Mouse (Mus musculus) hindbrain, embryonic 12.5 days (tissue): ENCODE results near the gene Enox1. TPM values are rescaled to one million over a fixed set of nuclear protein-coding genes. Genes with fewer than 3 reads are reported as not detected.

Source experiments
- ATAC-seq: fragments of 200-750 bp; cut with Nextera tagmentation; 2 replicates; pipeline ENCODE4 v1.8.0; 2017; ENCODE audit warnings: moderate TSS enrichment; ENCODE audit not compliant: low FRiP score
- H3K27ac ChIP-seq: fragments of 300-500 bp; sonication (generic); 2 replicates; pipeline ENCODE4 v1.5.1; 2016; ENCODE audit warnings: mild to moderate bottlenecking
- H3K27me3 ChIP-seq: fragments of 300-500 bp; sonication (generic); 2 replicates; pipeline ENCODE4 v1.6.1; 2016; ENCODE audit warnings: mild to moderate bottlenecking
- H3K36me3 ChIP-seq: fragments of 300-500 bp; sonication (generic); 2 replicates; pipeline ENCODE4 v1.6.1; 2016; ENCODE audit warnings: mild to moderate bottlenecking
- H3K4me1 ChIP-seq: fragments of 300-500 bp; sonication (generic); 2 replicates; pipeline ENCODE4 v1.6.1; 2016
- H3K4me2 ChIP-seq: fragments of 300-500 bp; sonication (generic); replicated peaks from 2 replicates; pipeline ENCODE4 v1.6.1; 2016; ENCODE audit warnings: mild to moderate bottlenecking
- H3K4me3 ChIP-seq: fragments of 300-500 bp; sonication (generic); 2 replicates; pipeline ENCODE4 v1.5.1; 2016; ENCODE audit warnings: mild to moderate bottlenecking
- H3K9ac ChIP-seq: fragments of 300-500 bp; sonication (generic); 2 replicates; pipeline ENCODE4 v1.6.1; 2016; ENCODE audit warnings: mild to moderate bottlenecking, moderate library complexity
- H3K9me3 ChIP-seq: fragments of 300-500 bp; sonication (generic); replicated peaks from 2 replicates; pipeline ENCODE4 v1.6.1; 2016; ENCODE audit warnings: mild to moderate bottlenecking
- WGBS: fragments of 180-500 bp; shearing (Covaris S2); methylation state at CpG from one replicate; pipeline ENCODE4 v1.1.7; 2016; 5-methylcytosine and 5-hydroxymethylcytosine counted together
- polyA plus RNA-seq: library from polyadenylated mRNA; unstranded; fragments of >200 nt; fragmentation: Nextera tagmentation; extraction: Ambion mirVana; gene quantifications from 2 replicates; pipeline ENCODE4 v1.2.1, GENCODE M21; 2016

Enox1 gene
- polyA plus RNA-seq, 1 experiment from 2014 or later: 36.7 TPM

DNA sequence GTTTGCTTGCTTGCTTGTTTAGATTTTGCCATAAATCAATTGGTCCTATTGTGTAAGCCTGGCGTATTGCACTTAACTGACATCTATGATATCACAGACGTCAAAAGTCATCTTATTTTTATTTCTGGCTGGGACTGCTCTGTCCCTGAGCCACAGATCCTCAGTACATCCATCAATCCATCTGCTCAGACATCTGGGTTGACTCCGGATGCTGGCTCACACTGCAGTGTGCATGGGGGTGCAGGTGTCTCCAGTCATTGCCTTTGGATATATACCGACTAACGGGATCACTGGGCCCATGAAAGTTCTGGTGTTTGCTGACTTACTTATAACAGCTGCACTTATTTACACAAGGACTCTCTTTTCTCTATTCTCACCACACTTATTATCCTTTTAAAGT lies 419.8 kb downstream of the Enox1 start:
- no peak overlapping the region for H3K4me3 ChIP-seq
- H3K4me2 ChIP-seq: no peak overlapping the region
- H3K36me3 ChIP-seq: no peaks in the 10 kb centered on the region
- H3K27me3 ChIP-seq: no peaks in the 10 kb centered on the region
- no peaks in the 10 kb centered on the region for H3K9me3 ChIP-seq
- H3K4me1 ChIP-seq: peaks cover under 1% of the 10 kb centered on the region; the same call in 1 of the 2 replicates
- no peak overlapping the region for H3K9ac ChIP-seq
- H3K27ac ChIP-seq: no peak overlapping the region
- WGBS: 82% methylated on average over 5 of the region's 5 CpGs
- ATAC-seq: no peak

DNA sequence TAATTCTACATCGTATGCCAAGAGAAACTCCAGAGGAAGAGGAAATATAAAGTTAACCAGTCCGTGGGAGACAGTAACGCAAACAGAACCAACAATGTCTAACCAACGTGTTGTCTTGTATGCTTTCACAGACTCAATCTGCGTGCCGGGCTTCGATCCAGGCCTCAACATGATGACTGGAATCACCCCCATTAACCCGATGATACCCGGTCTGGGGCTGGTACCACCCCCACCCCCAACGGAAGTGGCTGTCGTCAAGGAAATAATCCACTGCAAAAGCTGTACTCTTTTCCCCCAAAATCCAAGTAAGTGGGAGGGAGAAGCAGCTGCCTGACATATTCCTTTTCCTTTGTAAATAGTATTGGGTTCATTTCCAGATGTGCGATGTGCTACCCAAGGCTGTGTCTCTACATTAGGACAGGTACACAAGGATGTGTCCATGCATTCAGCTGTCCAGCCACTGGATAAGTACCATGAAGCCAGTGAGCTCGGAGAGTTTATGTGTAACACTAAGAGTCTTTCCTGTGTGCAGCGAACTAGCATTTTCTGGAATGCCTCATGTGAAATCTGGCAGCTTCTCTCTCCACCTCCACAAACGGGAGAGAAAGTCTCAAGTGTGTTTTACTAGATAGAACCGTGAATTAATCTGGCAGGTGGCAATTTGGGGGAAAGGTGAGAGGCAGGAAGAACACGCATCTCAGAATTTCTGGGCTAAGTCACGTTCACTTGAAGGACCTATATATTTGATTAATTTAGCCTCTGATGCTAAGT lies 421.1 kb downstream of the Enox1 start:
- Histone ChIP-seq H3K27ac (no peak overlapping the region), H3K9me3 (no peaks in the 10 kb centered on the region), H3K27me3 (no peaks in the 10 kb centered on the region), H3K4me1 (peaks cover 3% of the 10 kb centered on the region; the same call in 1 of the 2 replicates), H3K4me2 (no peak overlapping the region), H3K4me3 (no peak overlapping the region), H3K9ac (no peak overlapping the region), H3K36me3 (no peaks in the 10 kb centered on the region)
- WGBS: 87% methylated on average over 18 of the region's 18 CpGs
- ATAC-seq: no peak

DNA sequence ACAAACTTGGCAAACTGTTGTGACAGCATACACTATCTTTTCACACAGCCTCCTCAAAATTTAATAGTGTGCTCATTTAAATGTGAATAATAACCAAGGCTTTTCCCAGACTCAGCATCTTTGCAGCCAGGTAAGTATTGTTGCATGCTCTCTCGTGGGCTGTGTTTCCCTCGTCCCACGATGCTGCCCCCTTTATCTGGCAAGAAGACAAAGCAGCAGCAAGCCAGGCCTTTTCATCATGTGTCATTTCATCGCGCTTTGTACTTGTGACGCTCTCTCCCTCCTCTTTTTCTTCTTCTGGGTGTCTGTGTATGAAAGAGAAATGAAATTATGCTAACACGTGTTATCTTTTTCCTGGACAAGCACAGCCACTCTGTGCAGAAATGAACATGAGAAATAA lies 421.8 kb downstream of the Enox1 start:
- Histone ChIP-seq H3K4me3 (no peak overlapping the region), H3K36me3 (no peaks in the 10 kb centered on the region), H3K9me3 (no peaks in the 10 kb centered on the region), H3K4me1 (peaks cover 3% of the 10 kb centered on the region; the same call in 1 of the 2 replicates), H3K9ac (no peak overlapping the region), H3K27me3 (no peaks in the 10 kb centered on the region), H3K4me2 (no peak overlapping the region), H3K27ac (no peak overlapping the region)
- 53% methylated on average over 7 of the region's 7 CpGs for WGBS
- ATAC-seq: no peak

DNA sequence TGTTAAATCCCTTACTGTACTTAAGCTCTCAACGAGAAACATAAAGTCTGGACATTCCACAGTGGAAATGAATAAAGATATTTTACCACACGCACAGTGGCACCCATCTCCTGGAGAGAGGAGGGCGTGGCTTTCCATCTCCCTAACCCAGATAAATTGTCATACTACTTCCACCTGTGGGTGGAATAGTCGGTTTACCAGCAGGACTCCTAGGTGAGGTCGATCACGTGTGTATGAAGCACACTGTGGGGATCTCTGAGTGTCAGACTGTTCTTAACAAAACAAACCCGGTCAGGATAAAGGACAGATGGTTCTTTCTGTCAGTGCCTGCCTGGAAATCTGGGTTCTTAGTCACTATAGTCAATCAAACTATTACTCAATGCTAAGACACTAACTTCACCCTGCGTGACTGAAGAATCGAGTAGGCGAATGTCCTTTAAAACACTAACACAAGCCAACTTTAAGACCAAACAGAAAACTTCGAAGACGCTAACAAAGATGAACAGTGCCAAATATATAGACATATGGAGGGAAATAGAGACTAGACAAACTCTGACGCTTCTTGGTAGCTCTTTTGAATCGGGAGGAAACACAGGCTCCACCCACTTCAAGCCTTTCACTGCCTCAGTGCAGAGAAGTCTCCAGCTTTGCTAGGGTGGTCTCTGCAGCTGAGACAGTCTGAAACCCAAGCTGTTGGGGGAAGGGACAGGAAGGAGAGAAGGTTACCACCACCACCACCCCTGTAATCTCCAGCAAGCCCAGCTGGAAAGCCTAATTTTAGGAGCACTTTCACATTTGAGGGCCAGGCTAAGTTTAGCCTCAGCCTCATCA lies 423.8 kb downstream of the Enox1 start:
- Histone ChIP-seq H3K4me3 (no peak overlapping the region), H3K9me3 (no peaks in the 10 kb centered on the region), H3K4me1 (peaks cover 5% of the 10 kb centered on the region; the same call in 1 of the 2 replicates), H3K36me3 (no peaks in the 10 kb centered on the region), H3K9ac (no peak overlapping the region), H3K27ac (no peak overlapping the region; the same call in 1 of the 2 replicates), H3K27me3 (no peaks in the 10 kb centered on the region), H3K4me2 (no peak overlapping the region)
- 71% methylated on average over 14 of the region's 14 CpGs for WGBS
- ATAC-seq: no peak

DNA sequence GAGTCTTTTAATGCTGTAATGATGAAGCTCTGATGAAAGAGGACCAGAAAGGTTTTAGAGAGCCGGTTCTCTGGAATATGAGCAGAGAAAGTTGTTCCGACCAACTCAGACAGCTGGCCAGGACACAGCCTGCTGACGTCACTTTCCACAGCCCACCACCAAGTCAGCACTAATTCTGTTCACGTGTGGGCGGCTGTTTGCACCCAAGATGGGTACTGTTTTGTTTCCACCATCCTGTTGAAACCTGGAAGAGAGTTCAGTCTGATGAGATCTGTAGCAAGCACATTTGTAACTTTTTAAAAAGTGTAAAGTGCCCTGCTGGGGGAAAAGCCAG lies 424.3 kb downstream of the Enox1 start:
- no peak overlapping the region for H3K4me2 ChIP-seq
- H3K9ac ChIP-seq: no peak overlapping the region
- no peaks in the 10 kb centered on the region for H3K36me3 ChIP-seq
- no peak overlapping the region; the same call in 1 of the 2 replicates for H3K27ac ChIP-seq
- no peaks in the 10 kb centered on the region for H3K9me3 ChIP-seq
- H3K4me3 ChIP-seq: no peak overlapping the region
- no peak for ATAC-seq
- 59% methylated on average over 5 of the region's 5 CpGs for WGBS
- H3K4me1 ChIP-seq: peaks cover 9% of the 10 kb centered on the region
- no peaks in the 10 kb centered on the region for H3K27me3 ChIP-seq

DNA sequence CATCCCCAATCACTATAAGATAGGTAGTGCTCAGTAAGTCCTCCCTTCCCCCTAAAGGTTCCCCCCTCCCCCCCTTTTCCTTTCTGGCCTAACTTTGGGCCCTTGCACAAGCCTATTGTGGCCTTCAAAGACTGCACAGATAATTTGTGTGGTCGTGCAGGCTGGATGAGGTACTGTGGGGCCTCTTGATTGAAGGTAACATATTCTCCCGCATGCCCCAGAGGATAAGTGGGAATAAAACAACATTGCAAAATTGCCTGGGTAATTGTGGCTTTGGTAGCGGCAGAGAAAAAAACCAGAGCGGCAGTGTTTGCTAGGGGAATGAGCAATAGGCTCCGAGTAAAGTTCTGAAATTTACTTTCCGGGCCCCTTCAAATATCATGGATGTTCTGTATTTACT lies 425.1 kb downstream of the Enox1 start:
- WGBS: 70% methylated on average over 6 of the region's 6 CpGs
- no peak overlapping the region for H3K4me3 ChIP-seq
- peaks cover 9% of the 10 kb centered on the region for H3K4me1 ChIP-seq

DNA sequence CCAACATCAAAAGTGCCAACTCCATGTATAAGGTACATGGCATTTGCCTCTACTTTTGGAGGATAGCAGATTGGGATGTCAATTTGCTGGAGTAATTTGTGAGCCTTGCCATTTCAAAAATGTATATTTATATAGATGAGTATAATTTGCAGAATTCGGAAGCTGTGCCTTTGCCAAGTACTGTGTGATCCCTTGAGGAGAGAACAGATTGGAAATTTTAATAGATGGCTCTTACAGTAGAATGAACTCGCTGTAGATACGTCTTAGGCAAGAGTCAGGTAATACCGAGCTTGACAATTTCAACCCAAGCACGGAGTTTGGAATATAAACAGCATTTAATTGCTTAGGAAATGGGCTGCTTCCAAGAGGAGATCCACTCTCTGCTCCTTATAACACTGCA lies 427.9 kb downstream of the Enox1 start:
- no peak overlapping the region for H3K4me2 ChIP-seq
- H3K9me3 ChIP-seq: no peaks in the 10 kb centered on the region
- H3K4me1 ChIP-seq: peaks cover 9% of the 10 kb centered on the region
- no peaks in the 10 kb centered on the region for H3K36me3 ChIP-seq
- H3K27ac ChIP-seq: no peak overlapping the region
- no peak overlapping the region for H3K4me3 ChIP-seq
- no peaks in the 10 kb centered on the region for H3K27me3 ChIP-seq
- 94% methylated on average over 5 of the region's 5 CpGs for WGBS
- H3K9ac ChIP-seq: no peak overlapping the region
- no peak for ATAC-seq

More for the DNA sequence above, 425.1 kb downstream of the Enox1 start:
- no peaks in the 10 kb centered on the region for H3K27me3 ChIP-seq
- H3K4me2 ChIP-seq: no peak overlapping the region
- H3K9me3 ChIP-seq: no peaks in the 10 kb centered on the region
- H3K36me3 ChIP-seq: no peaks in the 10 kb centered on the region
- H3K27ac ChIP-seq: no peak overlapping the region
- no peak for ATAC-seq
- no peak overlapping the region for H3K9ac ChIP-seq

DNA sequence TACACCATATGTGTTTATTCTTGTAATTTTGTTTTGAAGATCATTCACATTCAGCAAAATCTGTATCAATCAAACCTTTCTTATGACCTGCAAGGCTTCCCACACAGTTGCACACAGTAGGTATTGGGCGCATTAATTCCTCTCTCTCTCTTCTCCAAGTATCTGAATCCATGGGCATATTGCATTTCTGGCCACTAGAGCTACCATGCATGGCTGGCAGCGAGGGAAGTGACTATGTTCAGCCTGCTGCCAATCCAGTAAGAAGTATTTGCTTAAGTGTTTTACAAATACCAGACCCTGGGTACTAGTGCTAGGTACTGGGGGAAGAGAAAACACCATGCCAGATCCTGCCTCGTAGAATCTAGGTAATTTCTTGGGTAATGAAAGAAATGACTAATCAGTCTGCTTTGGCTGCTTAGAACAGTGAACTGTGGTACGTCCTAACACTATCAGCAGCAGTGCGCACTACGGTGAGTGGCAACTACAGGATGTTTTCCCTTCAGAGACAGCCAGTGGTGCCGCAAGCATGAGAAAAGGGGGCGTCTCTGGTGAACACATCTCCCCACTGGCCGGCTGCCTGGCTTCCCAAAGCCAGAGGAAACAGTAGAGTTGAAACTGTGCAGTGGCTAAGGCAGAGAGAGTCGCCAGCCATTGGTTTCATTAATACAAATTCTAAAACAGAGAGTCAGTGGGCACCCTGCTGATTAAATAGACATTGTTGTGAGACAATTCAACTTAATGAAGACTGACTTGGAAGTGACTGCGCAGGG lies 428.7 kb downstream of the Enox1 start:
- Histone ChIP-seq H3K4me3 (no peak overlapping the region), H3K27me3 (no peaks in the 10 kb centered on the region), H3K4me2 (no peak overlapping the region), H3K4me1 (peaks cover 9% of the 10 kb centered on the region), H3K36me3 (no peaks in the 10 kb centered on the region), H3K27ac (no peak overlapping the region), H3K9me3 (no peaks in the 10 kb centered on the region), H3K9ac (no peak overlapping the region)
- WGBS: 75% methylated on average over 11 of the region's 11 CpGs
- no peak for ATAC-seq

DNA sequence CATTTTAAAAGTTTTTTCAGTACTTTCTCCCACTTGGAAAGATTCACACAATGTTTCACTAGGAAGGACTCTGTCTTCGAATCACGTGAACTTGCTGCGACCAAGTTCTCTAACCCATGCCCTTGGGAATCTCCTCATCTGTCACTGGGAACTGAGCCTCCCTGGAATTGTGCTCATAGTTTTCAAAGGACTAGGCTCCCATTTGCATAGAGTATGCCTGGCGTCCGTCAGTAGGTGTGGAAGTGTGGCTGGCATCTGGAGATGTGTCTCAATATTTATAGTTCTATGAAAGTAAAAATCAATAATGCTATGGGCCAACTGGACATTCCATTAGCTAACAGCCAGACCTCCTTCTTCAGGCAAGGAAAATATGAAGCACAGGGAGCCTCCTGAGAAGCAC lies 429.5 kb downstream of the Enox1 start:
- Histone ChIP-seq H3K4me2 (no peak overlapping the region), H3K9me3 (no peaks in the 10 kb centered on the region), H3K4me3 (no peak overlapping the region), H3K9ac (no peak overlapping the region), H3K4me1 (peaks cover 9% of the 10 kb centered on the region), H3K36me3 (no peaks in the 10 kb centered on the region), H3K27ac (no peak overlapping the region), H3K27me3 (no peaks in the 10 kb centered on the region)
- ATAC-seq: no peak
- WGBS: 68% methylated on average over 5 of the region's 5 CpGs

DNA sequence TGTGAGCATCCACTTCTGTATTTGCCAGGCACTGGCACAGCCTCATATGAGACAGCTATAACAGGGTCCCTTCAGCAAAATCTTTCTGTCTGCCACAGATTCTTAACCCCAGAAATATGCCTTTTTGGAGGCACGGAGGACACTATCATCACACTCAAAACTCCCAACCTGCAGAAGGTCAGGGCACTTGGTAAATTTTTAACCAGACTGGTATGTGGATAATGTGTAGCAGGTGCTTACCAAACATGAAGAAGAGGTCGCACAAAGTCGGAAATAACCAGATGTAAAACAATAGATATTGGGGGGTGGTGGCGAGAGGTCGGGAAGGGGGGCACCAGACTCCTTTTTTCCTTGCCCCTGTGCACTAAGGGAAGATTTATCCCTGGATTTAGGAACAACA lies 430.6 kb downstream of the Enox1 start:
- Histone ChIP-seq H3K27ac (no peak overlapping the region), H3K9me3 (no peaks in the 10 kb centered on the region), H3K36me3 (no peaks in the 10 kb centered on the region), H3K4me3 (no peak overlapping the region), H3K27me3 (no peaks in the 10 kb centered on the region), H3K4me1 (peaks cover 6% of the 10 kb centered on the region), H3K9ac (no peak overlapping the region), H3K4me2 (no peak overlapping the region)
- ATAC-seq: no peak
- WGBS: 79% methylated on average over 5 of the region's 5 CpGs

DNA sequence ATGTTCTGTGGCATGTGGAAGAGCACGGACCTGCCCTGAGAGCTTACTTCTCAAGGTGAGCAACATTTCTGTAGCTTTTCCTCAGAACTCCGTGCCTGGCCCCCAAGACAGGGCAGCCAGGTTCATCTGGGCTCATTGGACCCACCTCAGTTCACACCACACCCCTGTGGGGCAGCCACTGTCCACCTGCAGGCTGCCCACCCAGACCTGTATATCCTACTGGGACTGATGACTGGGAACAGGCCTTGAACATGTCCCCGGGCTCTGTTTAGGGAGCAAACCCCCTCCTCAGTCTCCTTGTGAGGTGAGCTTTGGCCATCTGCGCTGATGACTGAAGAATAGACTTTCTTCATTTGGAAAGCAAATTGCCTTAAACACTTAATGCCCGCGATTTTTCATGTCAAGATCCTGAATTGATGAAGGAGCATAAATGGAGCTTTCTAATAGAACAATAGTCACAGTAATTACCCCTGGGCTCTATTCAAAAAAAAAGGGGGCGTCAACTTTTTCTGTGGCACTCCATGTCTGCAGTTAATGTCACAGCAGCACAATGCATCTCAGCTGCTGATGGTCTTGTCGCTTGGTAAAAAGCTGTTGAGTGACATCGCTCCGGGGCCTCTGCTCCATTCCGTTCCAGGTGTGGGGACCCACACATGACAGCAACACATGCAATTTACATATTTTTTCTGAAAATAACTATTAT lies 436.7 kb downstream of the Enox1 start:
- H3K27me3 ChIP-seq: no peaks in the 10 kb centered on the region
- H3K4me3 ChIP-seq: no peak overlapping the region
- WGBS: 42% methylated on average over 11 of the region's 11 CpGs
- H3K9me3 ChIP-seq: no peaks in the 10 kb centered on the region
- H3K27ac ChIP-seq: peak overlapping the region; percentile 66; the same call in 1 of the 2 replicates
- H3K9ac ChIP-seq: no peak overlapping the region
- peaks cover 4% of the 10 kb centered on the region for H3K4me1 ChIP-seq
- ATAC-seq: peak; percentile 85
- H3K36me3 ChIP-seq: no peaks in the 10 kb centered on the region
- no peak overlapping the region for H3K4me2 ChIP-seq
